Mouse (Mus musculus): ENCODE data around the gene Btbd6. TPM values are rescaled to one million over a fixed set of nuclear protein-coding genes. Genes with fewer than 3 reads are reported as not detected.

Btbd6 gene
- polyA plus RNA-seq, 1 experiment from 2014 or later: 23.4 TPM

DNA sequence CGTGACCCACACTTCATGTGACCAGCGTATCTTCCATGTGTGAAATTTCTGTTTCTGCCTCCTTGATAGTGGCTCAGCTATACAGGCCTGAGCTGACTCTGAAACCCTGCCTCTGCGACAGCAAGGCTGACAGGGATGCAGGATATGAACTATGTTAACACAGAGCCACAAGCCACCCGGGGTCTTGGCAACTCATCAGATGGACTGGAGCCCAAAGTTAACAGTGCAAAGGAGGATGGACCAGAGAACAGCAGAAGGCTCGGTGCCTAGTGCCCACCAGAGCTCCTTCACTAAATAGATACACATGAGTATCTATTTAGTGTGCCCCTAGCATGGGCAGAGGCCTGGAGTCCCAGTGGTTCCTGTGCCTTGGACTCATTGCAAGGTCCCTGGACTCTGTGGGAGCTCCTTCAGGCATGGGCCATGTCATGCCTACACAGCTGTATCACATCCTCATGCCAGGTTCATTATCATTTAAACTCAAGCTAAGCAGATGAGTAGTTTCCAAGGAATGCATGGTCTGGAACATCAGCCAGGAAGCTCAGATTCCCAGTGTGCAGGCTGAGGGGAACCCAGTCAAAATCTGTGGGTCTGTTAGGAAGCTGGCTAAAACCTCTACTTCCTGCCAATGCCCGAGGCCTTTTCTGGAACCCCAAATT lies 35.5 kb downstream of the Btbd6 start:
- H3K36me3 ChIP-seq (ENCODE audit: insufficient read depth, low read length): no peaks in the 10 kb centered on the region
- H3K9ac ChIP-seq (replicated peaks; ENCODE audit: low read depth): no peak overlapping the region
- TF ChIP-seq CTCF (IDR thresholded peaks at IDR 0.05): no peak
- TF ChIP-seq EP300 (IDR thresholded peaks at IDR 0.05): 0 out of 2 replicates have a peak, but pooled peaks have one; percentile 22
- H3K9me3 ChIP-seq (ENCODE audit: low read length): no peaks in the 10 kb centered on the region
- no peak overlapping the region for H3K4me3 ChIP-seq (ENCODE audit: low read depth, low read length)
- no peak for ATAC-seq
- 55% methylated on average over 6 of the region's 6 CpGs for WGBS
- H3K27me3 ChIP-seq (replicated peaks; ENCODE audit: insufficient read depth, low read length): no peaks in the 10 kb centered on the region
- H3K27ac ChIP-seq (ENCODE audit: low read length): peak overlapping the region; percentile 93
- peak; percentile 62 for DNase-seq (ENCODE audit: low spot score)
- peaks cover 11% of the 10 kb centered on the region; the same call in 1 of the 2 replicates for H3K4me1 ChIP-seq (ENCODE audit: insufficient read depth, low read depth, low read length)
- H3K4me2 ChIP-seq (replicated peaks; ENCODE audit: low read depth, low read length): no peak overlapping the region

DNA sequence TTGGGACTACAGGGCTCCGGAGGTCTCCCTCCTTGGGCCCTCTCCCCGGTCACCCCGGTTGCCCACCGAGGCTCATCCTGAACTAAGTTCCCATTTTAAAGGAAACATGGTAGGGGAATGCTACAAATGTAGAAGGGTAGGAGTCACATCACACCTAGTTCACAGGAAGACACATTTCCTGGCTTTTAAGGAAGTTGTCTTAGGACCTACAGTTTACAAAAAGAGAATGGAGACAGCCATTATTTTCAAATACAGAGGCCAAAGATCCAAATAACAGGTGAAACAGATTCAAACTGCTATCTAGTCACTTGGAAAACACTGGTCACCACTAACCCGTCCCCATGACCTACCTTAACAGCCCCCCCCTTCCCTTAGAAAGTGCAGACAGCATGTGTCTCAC lies 36.2 kb downstream of the Btbd6 start:
- Histone ChIP-seq H3K4me2 (replicated peaks; ENCODE audit: low read depth, low read length) (no peak overlapping the region), H3K9me3 (ENCODE audit: low read length) (no peaks in the 10 kb centered on the region), H3K4me3 (ENCODE audit: low read depth, low read length) (no peak overlapping the region), H3K36me3 (ENCODE audit: insufficient read depth, low read length) (no peaks in the 10 kb centered on the region), H3K27ac (ENCODE audit: low read length) (peak overlapping the region; percentile 93), H3K27me3 (replicated peaks; ENCODE audit: insufficient read depth, low read length) (no peaks in the 10 kb centered on the region), H3K4me1 (ENCODE audit: insufficient read depth, low read depth, low read length) (peaks cover 11% of the 10 kb centered on the region; the same call in 1 of the 2 replicates), H3K9ac (replicated peaks; ENCODE audit: low read depth) (no peak overlapping the region)
- DNase-seq (ENCODE audit: low spot score) (no peak), ATAC-seq (no peak)
- TF ChIP-seq EP300 (IDR thresholded peaks at IDR 0.05) (no peak), CTCF (IDR thresholded peaks at IDR 0.05) (no peak)
- 80% methylated on average over 5 of the region's 5 CpGs for WGBS

DNA sequence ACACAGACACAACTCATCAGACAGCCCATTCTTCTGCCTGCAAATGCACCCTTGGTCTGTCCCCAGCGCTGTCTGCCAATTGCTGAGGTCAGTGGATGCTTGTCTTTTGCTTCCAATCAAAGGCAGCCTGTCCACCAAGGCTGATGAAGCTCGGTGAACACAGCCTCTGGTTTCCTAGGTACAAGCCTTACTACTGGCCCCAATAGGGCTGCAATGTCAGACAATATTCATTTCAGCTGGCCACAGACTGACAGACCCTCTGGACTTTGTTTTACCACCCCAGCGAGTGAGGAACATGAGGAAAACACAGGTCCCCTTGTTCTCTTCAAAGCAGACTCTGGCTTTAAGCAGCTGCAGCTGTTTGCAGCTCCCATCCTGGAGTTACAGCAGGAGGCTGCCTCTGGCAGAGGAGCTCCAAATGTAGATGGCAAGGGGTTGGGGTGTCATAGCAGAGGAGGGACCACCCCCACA lies 36.8 kb downstream of the Btbd6 start:
- WGBS: 57% methylated on average over 3 of the region's 3 CpGs
- H3K27me3 ChIP-seq (replicated peaks; ENCODE audit: insufficient read depth, low read length): no peaks in the 10 kb centered on the region
- no peak for TF ChIP-seq EP300 (IDR thresholded peaks at IDR 0.05)
- TF ChIP-seq CTCF (IDR thresholded peaks at IDR 0.05): no peak

DNA sequence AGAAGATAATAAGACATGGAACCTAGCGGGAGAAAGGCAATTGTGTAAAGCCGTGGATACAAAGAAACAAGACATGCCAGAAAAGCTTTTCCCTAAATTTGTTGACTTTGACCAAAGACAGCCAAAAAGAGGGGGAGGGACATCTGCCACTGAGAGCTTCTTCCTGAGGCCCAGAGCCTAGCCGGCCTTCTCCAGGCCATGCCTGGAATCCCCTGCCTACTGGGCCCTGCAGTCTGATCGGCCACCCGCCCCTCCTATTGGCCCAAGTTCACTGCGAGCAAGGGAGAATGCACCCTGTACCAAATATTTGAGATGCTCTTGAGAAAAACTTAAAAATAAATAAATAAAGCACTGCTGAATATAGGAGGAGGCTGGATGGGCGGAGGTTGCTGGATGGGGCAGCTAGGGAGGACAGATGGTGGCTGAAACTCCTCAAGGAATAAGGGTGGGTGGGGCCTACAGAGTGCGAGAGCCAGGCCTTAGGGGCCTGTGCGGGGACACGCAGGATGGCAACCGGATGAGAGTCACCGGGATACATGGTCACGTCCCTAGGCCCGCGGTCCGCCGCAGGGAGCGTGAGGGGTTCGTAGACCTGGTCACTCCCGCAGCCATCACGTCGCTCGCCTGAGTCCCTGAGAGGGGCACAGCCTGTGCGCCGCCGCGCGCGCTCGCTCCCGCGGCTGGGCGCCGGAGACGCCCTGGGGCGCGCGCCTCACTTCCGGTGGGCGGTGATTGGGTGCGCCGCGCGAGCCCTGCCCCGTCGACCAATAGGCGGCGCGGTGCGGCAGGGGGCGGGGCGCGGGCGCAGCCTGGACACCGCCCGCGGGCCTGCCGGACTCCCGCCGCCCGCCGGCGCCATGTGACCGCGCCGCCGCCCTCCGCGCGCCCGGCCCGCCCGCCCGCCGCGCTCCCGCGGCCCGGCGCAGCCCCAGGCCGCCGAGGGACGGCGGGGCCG lies 37.6 kb downstream of the Btbd6 start, which contains the start of gene Pacs2:
Pacs2 (plus strand) TSS at position 905 of the 955 bp plus-strand sequence.
- TF ChIP-seq CTCF (IDR thresholded peaks at IDR 0.05) (no peak), EP300 (IDR thresholded peaks at IDR 0.05) (no peak; the same call in 1 of the 2 replicates)
- Histone ChIP-seq H3K9ac (replicated peaks; ENCODE audit: low read depth) (peak within 1 kb of the TSS; percentile 76), H3K36me3 (ENCODE audit: insufficient read depth, low read length) (no peaks in the 10 kb centered on the region), H3K4me2 (replicated peaks; ENCODE audit: low read depth, low read length) (peak within 1 kb of the TSS; percentile 96), H3K4me1 (ENCODE audit: insufficient read depth, low read depth, low read length) (peaks cover 11% of the 10 kb centered on the region; the same call in 1 of the 2 replicates), H3K4me3 (ENCODE audit: low read depth, low read length) (peak within 1 kb of the TSS; percentile 84), H3K27ac (ENCODE audit: low read length) (peak within 1 kb of the TSS; percentile 93), H3K27me3 (replicated peaks; ENCODE audit: insufficient read depth, low read length) (no peaks in the 10 kb centered on the region), H3K9me3 (ENCODE audit: low read length) (no peaks in the 10 kb centered on the region)
- WGBS: 3% methylated on average over 42 of the region's 85 CpGs
- ATAC-seq (peak; percentile 96), DNase-seq (ENCODE audit: low spot score) (peak; percentile 96)

More for the DNA sequence above, 36.8 kb downstream of the Btbd6 start:
- H3K36me3 ChIP-seq (ENCODE audit: insufficient read depth, low read length): no peaks in the 10 kb centered on the region
- H3K9ac ChIP-seq (replicated peaks; ENCODE audit: low read depth): no peak overlapping the region
- no peaks in the 10 kb centered on the region for H3K9me3 ChIP-seq (ENCODE audit: low read length)
- DNase-seq (ENCODE audit: low spot score): no peak
- H3K4me3 ChIP-seq (ENCODE audit: low read depth, low read length): no peak overlapping the region
- peaks cover 11% of the 10 kb centered on the region; the same call in 1 of the 2 replicates for H3K4me1 ChIP-seq (ENCODE audit: insufficient read depth, low read depth, low read length)
- H3K4me2 ChIP-seq (replicated peaks; ENCODE audit: low read depth, low read length): no peak overlapping the region
- H3K27ac ChIP-seq (ENCODE audit: low read length): peak overlapping the region; percentile 93
- no peak for ATAC-seq

DNA sequence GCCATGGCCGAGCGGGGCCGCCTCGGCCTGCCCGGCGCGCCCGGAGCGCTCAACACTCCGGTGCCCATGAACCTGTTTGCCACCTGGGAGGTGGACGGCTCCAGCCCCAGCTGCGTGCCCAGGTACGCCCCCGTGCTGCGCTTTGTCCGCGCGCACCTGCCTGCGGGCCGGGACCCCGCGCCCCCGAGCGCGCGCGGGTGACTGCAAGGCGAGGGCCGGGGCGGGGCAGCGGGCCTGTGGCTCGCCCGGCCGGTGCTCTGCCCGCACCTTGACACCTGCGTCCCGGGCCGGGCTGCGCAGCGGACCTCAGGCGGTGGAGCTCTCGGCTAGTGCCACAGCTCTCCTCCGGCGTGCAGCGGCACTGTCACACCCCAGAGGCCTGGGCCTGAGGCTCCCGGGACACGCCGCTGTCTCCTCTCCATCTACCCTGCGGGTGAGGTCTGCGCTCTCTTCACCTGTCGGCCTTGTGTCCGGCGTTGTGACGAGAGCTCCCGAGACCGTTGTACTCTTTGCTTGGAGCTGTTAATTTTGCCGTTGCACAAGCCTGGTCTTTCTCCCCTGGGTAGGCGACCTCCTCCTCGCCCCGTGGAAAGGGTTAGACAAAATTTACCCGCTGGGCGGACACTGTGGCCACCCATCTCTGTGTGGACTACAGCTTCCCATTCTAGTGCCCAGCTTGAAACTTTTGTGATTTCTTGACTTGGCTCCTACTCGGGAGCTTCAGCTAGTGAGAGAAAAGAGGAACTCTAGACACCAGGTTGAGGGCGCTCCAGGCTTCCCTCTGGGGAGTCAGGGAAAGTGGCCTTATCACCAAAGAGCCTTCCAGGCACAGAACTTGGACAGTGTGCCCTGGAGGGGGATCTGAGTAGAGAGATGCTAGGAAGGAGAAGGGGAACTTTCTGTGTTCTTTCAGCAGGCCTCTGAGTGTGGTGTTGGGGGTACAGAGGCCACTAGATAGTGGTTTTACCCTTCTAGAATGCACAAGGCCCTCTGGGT lies 38.6 kb downstream of the Btbd6 start:
- H3K4me1 ChIP-seq (ENCODE audit: insufficient read depth, low read depth, low read length): peaks cover 11% of the 10 kb centered on the region; the same call in 1 of the 2 replicates
- H3K4me3 ChIP-seq (ENCODE audit: low read depth, low read length): peak overlapping the region; percentile 84
- H3K9me3 ChIP-seq (ENCODE audit: low read length): no peaks in the 10 kb centered on the region
- H3K27me3 ChIP-seq (replicated peaks; ENCODE audit: insufficient read depth, low read length): no peaks in the 10 kb centered on the region
- TF ChIP-seq EP300 (IDR thresholded peaks at IDR 0.05) (no peak), CTCF (IDR thresholded peaks at IDR 0.05) (no peak)
- DNase-seq (ENCODE audit: low spot score) (peak; percentile 66), ATAC-seq (peak; percentile 38)
- H3K36me3 ChIP-seq (ENCODE audit: insufficient read depth, low read length): no peaks in the 10 kb centered on the region
- H3K4me2 ChIP-seq (replicated peaks; ENCODE audit: low read depth, low read length): peak overlapping the region; percentile 96
- WGBS: 3% methylated on average over 31 of the region's 64 CpGs
- H3K9ac ChIP-seq (replicated peaks; ENCODE audit: low read depth): peak overlapping the region; percentile 76
- peak overlapping the region; percentile 82 for H3K27ac ChIP-seq (ENCODE audit: low read length)

Data from lung, postnatal 0 days (tissue).